In genomic region chr1:60409168-60409828, GRCm38 (mm10) we compare ENCODE assay signal across 8 mouse cellular contexts. TPM values are rescaled to one million over a fixed set of nuclear protein-coding genes. Genes with fewer than 3 reads are reported as not detected.
A peak's percentile ranks its signal among the peaks of the same experiment; 100 is the strongest.
DNase-seq lines count a peak whose midpoint lies in the region; ATAC-seq and TF ChIP-seq lines count a peak whose summit lies in the region.

Gene Abi2 (plus strand): TSS chr1:60409619.

- no peaks in the 10 kb centered on the region for H3K27me3 ChIP-seq in hindbrain, postnatal 0 days (ENCODE audit: insufficient read depth, low read length)

- peak within 1 kb of the TSS; percentile 83 for H3K4me3 ChIP-seq in gastrocnemius, adult 2 months
- peak within 1 kb of the TSS; percentile 94 for H3K4me3 ChIP-seq in hindbrain, postnatal 0 days (ENCODE audit: low read length)

- H3K4me2 ChIP-seq in hindbrain, postnatal 0 days (ENCODE audit: low read depth, low read length): peak within 1 kb of the TSS; percentile 72

- TF ChIP-seq CTCF in gastrocnemius, adult 2 months (IDR thresholded peaks at IDR 0.05): no peak
- no peak for TF ChIP-seq CTCF in hindbrain, postnatal 0 days (IDR thresholded peaks at IDR 0.05; ENCODE audit: low read depth)

- H3K36me3 ChIP-seq in hindbrain, postnatal 0 days (ENCODE audit: insufficient read depth, low read length): no peaks in the 10 kb centered on the region

- peak; percentile 97 for DNase-seq in ZHBTc4 (ENCODE audit: low read depth, low spot score)
- DNase-seq in cerebellum, postnatal 4 days (ENCODE audit: low spot score in 2 of 2): peak; percentile 93 to 98
- DNase-seq in gastrocnemius, adult 2 months: peak; percentile 96
- peak; percentile 98 for DNase-seq in hindbrain, postnatal 0 days (ENCODE audit: low spot score)
- DNase-seq in left cerebral cortex, adult 18-20 months (ENCODE audit: low spot score in 2 of 2): peak; percentile 88 to 94
- peak; percentile 92 to 95 for DNase-seq in lung, postnatal 4 days
- peak; percentile 94 for DNase-seq in retina, postnatal 7 days (ENCODE audit: low read depth, low spot score)
- DNase-seq in urinary bladder, adult 2 months (ENCODE audit: low spot score): peak; percentile 77

- intact Hi-C loops in gastrocnemius, adult 2 months (cut with DNase I): loop anchor here (2.0 to 5.0 kb wide), 3 partner anchors 66 to 548 kb away; partner anchors contain the start of gene Cyp20a1

- H3K27ac ChIP-seq in gastrocnemius, adult 2 months: peak within 1 kb of the TSS; percentile 90
- peak within 1 kb of the TSS; percentile 98 for H3K27ac ChIP-seq in hindbrain, postnatal 0 days

- under 1% methylated on average over 45 of the region's 69 CpGs for WGBS in hindbrain, postnatal 0 days

- H3K9me3 ChIP-seq in hindbrain, postnatal 0 days (ENCODE audit: low read length): no peaks in the 10 kb centered on the region

- no peaks in the 10 kb centered on the region; the same call in 1 of the 2 replicates for H3K4me1 ChIP-seq in hindbrain, postnatal 0 days (ENCODE audit: insufficient read depth, low read length)

- peak within 1 kb of the TSS; percentile 92 for H3K9ac ChIP-seq in hindbrain, postnatal 0 days (replicated peaks; ENCODE audit: low read length)

- peak; percentile 95 for ATAC-seq in hindbrain, postnatal 0 days

RNA-seq across cellular contexts. Expression of gene Abi2, which starts in this region (rescaled TPM):
- total RNA-seq in gastrocnemius, adult 2 months (2021): 10 to 100 TPM; 10.8 to 10.9 TPM
- 251 and 254 TPM in 2 replicates for total RNA-seq in hindbrain, postnatal 0 days (2014; rRNA removed)
- polyA plus RNA-seq in hindbrain, postnatal 0 days (2015; fragmentation: Nextera tagmentation; extraction: Ambion mirVana): 62.0 and 72.9 TPM in 2 replicates
- total RNA-seq in left cerebral cortex, adult 18-20 months (2021): 100 to 1,000 TPM; 380 to 385 TPM
- 10.2 and 14.8 TPM in 2 replicates for polyA plus RNA-seq in urinary bladder, adult 2 months (2012; rRNA removed)

Comparison
In these comparisons a context has a peak if more than half of its experiments do, and no peak if none do; other contexts are left out.
1. Peak in every context shown above with its lines: DNase-seq, ATAC-seq, H3K4me3 ChIP-seq and H3K27ac ChIP-seq.
2. RNA of gene Abi2 (total RNA-seq): 380 to 385 TPM in left cerebral cortex, adult 18-20 months and 251 to 254 TPM in hindbrain, postnatal 0 days; 10.8 to 10.9 TPM in gastrocnemius, adult 2 months; every median in the first group is over 10 times any median in the second.